Mouse (Mus musculus): ENCODE results near the gene Xkr8.
"Not testable (repeated sequence)": the region's sequence is repeated elsewhere in the genome, so short reads cannot be mapped to it uniquely, and the experiment has no call there.

Gene Xkr8

GRCm38 (mm10) chr4:132732148-132732684 lies at the start of gene Xkr8:
Gene Xkr8, minus strand, starts transcription at chr4:132732546.
- no peak for DNase-seq (ENCODE audit: low read depth, low spot score)

- no peak for DNase-seq (ENCODE audit: low read depth, low spot score)
These were observed 47.9 kb upstream of the Xkr8 start for GRCm38 (mm10) chr4:132780288-132780687.

GRCm38 (mm10) chr4:132778562-132779201 lies 46.3 kb upstream of the Xkr8 start:
- DNase-seq (ENCODE audit: low read depth, low spot score): no peak

DNA sequence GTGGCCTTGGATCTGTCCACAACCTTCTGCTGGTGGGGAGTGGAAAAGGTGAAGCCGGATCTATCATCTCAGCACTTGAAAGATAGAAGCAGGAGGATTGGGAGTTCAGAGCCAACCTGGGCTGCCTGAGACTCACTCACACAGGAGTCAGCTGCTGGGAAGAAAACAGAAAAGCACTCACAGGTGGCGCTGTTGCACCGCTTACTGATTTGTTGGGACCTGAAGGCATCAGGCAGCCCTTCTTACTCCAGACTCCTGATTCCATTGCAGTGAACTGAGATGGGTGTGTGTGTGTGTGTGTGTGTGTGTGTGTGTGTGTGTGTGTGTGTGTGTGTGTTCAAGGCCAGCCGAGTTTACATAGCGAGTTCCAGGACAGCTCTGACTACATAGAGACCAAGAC lies 44.4 kb upstream of the Xkr8 start:
- DNase-seq (ENCODE audit: low read depth, low spot score): no peak

GRCm38 (mm10) chr4:132774905-132775304 lies 42.6 kb upstream of the Xkr8 start:
- DNase-seq (ENCODE audit: low read depth, low spot score): no peak

GRCm38 (mm10) chr4:132771776-132772175 lies 39.4 kb upstream of the Xkr8 start:
- DNase-seq (ENCODE audit: low read depth, low spot score): no peak

GRCm38 (mm10) chr4:132767914-132768876 lies 35.8 kb upstream of the Xkr8 start, which contains the start of gene Rpa2:
Gene Rpa2, plus strand, starts transcription at chr4:132768332.
- peak; percentile 100 for DNase-seq (ENCODE audit: low read depth, low spot score)

GRCm38 (mm10) chr4:132763125-132763524 lies 30.8 kb upstream of the Xkr8 start:
- DNase-seq (ENCODE audit: low read depth, low spot score): not testable (repeated sequence)

GRCm38 (mm10) chr4:132762602-132763001 lies 30.3 kb upstream of the Xkr8 start:
- DNase-seq (ENCODE audit: low read depth, low spot score): no peak

- no peak for DNase-seq (ENCODE audit: low read depth, low spot score)
These were observed 27.9 kb upstream of the Xkr8 start for GRCm38 (mm10) chr4:132760296-132760695.

- no peak for DNase-seq (ENCODE audit: low read depth, low spot score)
These were observed 25.4 kb upstream of the Xkr8 start for GRCm38 (mm10) chr4:132757633-132758351.

DNA sequence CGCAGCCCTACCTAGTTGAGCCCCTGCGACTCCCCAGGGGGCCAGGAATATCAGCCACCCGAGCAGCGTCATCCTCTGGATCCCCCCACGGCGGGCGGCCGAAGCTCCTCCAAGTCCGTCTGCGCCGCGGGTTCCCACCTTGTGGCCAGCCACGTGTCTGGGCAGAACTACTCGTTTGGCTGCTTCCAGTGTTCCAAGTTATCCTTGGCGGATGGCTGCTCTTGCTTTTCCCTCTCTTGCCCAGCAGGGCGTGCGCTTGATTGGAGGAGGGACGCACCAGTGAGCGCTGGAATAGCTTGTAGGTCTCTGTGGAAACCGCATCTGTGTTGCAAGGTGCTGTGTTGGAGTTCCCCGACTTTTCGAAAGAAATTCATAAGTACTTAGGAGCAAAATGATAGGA lies 24.6 kb upstream of the Xkr8 start, which contains the start of gene Smpdl3b:
Smpdl3b (minus strand) TSS at position 279 of the 400 bp plus-strand sequence.
- DNase-seq (ENCODE audit: low read depth, low spot score): no peak

- DNase-seq (ENCODE audit: low read depth, low spot score): no peak
These were observed 20.6 kb upstream of the Xkr8 start for GRCm38 (mm10) chr4:132752992-132753391.

DNA sequence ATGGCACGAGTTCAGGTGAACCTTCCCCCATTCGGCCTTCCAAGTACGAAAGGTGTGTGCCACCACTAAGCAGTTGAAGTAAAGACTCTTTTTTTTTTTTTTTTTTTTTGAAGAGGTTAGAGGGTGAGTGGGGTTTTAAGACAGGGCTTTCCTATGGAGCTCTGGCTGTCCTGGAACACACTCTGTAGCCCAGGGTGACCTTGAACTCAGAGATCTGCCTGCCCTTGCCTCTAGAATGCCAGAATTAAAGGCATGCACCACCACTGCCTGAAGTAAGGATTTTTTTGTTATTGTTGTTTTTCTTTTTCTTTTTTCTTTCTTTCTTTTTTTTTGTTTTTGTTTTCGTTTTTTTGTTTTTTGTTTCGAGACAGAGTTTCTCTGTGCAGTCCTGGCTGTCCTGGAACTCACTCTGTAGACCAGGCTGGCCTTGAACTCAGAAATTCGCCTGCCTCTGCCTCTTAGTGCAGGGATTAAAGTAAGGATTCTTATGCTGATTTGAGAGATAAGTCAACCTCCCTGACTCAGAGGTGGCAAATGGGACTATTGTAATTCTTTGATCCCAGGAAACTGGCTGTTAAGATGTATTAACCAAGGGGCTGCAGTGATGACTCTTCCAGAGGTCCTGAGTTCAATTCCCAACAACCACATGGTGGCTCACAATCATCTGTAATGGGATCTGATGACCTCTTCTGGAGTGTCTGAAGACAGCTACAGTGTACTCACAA lies 17.1 kb upstream of the Xkr8 start:
- no peak for DNase-seq (ENCODE audit: low read depth, low spot score)

GRCm38 (mm10) chr4:132748778-132749177 lies 16.4 kb upstream of the Xkr8 start:
- no peak for DNase-seq (ENCODE audit: low read depth, low spot score)

- DNase-seq (ENCODE audit: low read depth, low spot score): no peak
These were observed 15.4 kb upstream of the Xkr8 start for GRCm38 (mm10) chr4:132747664-132748259.

DNA sequence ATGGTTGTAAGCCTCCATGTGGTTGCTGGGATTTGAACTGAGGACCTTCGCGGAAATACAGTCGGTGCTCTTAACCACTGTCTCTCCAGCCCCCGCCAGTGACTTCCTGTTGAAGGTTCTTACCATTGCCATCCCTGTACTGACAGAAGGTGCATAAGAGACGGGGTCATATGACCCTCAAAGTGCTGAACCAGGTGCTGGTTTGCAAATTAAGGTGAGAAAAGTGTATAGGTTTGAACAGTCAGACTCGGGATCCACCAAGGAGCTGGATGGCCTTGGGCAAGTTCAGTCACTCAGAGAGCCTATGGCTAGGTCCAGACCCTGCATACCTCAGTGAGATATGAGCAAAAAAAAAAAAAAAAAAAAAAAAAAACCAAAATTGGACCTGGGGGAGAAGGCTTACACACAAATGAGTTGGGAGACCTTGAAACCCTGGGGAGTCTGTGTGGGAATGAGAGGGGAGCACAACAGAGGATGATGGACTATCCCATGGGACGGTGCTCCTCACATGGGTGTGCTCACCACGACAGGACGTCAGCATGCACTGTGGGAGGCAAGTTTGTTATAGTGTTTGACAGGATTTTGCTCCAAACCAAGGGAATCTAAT lies 14.7 kb upstream of the Xkr8 start:
- DNase-seq (ENCODE audit: low read depth, low spot score): no peak

DNA sequence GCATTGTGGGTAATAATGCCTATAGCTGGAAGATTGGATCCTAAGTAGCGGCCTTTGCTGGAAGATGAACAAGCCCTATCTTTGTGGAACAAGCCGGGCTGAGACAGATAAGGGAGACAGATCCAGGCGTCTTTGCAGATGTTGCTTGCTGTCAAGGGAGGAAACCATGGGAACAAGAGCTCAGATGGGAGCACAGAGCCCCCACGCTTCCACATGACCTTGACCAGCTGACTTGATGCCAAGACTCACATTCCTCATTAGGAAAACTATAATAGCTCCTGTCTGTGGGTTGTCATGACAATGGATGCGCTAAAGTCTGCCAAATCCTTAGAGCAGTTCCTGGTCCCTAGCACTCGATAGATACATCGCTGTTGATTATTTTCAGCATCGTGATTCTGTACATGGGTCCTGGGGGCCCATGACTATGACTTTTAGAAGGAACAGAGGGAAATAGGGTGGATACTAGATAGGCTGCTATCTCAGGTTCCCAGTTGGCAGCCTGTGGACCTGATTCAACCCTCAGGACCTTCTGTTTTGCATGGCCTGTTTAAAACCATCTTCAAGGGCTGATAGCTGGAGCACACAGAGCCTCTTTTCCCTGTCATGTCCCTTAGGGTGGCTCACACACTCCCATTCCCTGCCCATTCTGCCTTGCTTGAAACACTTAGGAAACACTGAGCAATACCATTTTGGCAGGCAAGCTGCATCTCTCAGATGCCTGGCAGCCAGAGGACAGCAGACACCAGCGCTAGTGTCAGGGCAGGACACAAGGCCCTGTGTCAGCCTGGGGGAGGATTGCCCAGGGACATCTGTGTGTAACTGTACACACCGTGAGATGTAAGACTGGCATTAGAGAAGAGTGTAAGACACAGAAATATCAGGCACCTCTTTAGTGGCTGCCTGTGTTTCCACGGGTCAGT lies 11.9 kb upstream of the Xkr8 start:
- DNase-seq (ENCODE audit: low read depth, low spot score): peak; percentile 37

DNA sequence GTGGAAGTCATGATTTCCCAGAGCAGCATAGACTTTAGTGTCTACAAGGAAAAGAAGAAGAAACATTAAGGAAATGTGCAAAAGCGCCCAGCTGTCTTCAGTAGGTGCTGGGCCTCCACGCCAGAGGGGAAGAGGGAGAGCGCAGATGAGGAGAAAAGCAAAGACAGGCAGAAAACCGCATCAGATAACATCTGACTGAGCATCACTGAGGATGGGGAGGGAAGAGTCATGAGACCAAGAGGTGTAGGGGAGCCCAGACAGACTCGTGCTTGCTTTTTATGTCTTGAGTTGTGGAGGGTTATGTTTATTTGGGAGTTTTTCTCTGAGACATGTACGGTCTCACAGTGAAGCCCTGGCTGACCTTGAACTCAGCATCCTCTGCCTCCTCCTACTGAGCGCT lies 9.1 kb upstream of the Xkr8 start:
- no peak for DNase-seq (ENCODE audit: low read depth, low spot score)
